9 mouse cellular contexts compared by ENCODE assay signal in genomic region chr1:72141893-72142480, GRCm38 (mm10).
DNase-seq lines count a peak whose midpoint lies in the region; ATAC-seq lines count a peak whose summit lies in the region.
"Had no signal": no experiment of that assay in that cellular context is flagged by ENCODE, and none has a peak within 500 bp of the region (broad histone marks: within the 10 kb centered on the region; RNA-seq: fewer than 3 reads in every experiment).

No protein-coding gene starts in this region.

- no peaks in the 10 kb centered on the region for H3K4me1 ChIP-seq in embryonic facial prominence, embryonic 12.5 days

- H3K4me3 ChIP-seq in embryonic facial prominence, embryonic 12.5 days: peak overlapping the region; percentile 20
- H3K4me3 ChIP-seq: erythroblast, embryonic 14.5 days had no signal

- H3K27me3 ChIP-seq in embryonic facial prominence, embryonic 12.5 days: no peaks in the 10 kb centered on the region

- WGBS in embryonic facial prominence, embryonic 12.5 days: 6% methylated on average over 11 of the region's 11 CpGs

- no peak overlapping the region for H3K27ac ChIP-seq in embryonic facial prominence, embryonic 12.5 days

- no peaks in the 10 kb centered on the region for H3K36me3 ChIP-seq in embryonic facial prominence, embryonic 12.5 days

- DNase-seq in heart, adult 8-10 months (ENCODE audit: low spot score): peak; percentile 10
- no peak for DNase-seq in heart, adult 11 months
- peak; percentile 70 for DNase-seq in adrenal gland, postnatal 14 days
- DNase-seq in layer of hippocampus, postnatal 10 days (ENCODE audit: low spot score in 2 of 2): peak; percentile 65 to 68
- DNase-seq in lung, postnatal 36 days: peak; percentile 38
- peak; percentile 51 to 74 for DNase-seq in right cerebral cortex, postnatal 10 days (ENCODE audit: low spot score in 2 of 2)

- peak overlapping the region; percentile 44 for H3K4me2 ChIP-seq in embryonic facial prominence, embryonic 12.5 days (replicated peaks)

- no peak overlapping the region; the same call in 1 of the 2 replicates for H3K9ac ChIP-seq in embryonic facial prominence, embryonic 12.5 days

- no peaks in the 10 kb centered on the region for H3K9me3 ChIP-seq in embryonic facial prominence, embryonic 12.5 days

- ATAC-seq in embryonic facial prominence, embryonic 12.5 days (ENCODE audit: insufficient number of reproducible peaks, insufficient read depth, low FRiP score, low TSS enrichment): no peak
- peak; percentile 80 to 91 for ATAC-seq in hematopoietic stem cell, adult 5-6 weeks (replicated peaks in 1 of 2; ENCODE audit: insufficient read depth in 1 of 2, low FRiP score in 2 of 2, low TSS enrichment in 1 of 2, low read depth in 1 of 2, poor library complexity in 2 of 2, severe bottlenecking in 2 of 2)
